ENCODE assay signal across 9 mouse cellular contexts in the genomic region with DNA sequence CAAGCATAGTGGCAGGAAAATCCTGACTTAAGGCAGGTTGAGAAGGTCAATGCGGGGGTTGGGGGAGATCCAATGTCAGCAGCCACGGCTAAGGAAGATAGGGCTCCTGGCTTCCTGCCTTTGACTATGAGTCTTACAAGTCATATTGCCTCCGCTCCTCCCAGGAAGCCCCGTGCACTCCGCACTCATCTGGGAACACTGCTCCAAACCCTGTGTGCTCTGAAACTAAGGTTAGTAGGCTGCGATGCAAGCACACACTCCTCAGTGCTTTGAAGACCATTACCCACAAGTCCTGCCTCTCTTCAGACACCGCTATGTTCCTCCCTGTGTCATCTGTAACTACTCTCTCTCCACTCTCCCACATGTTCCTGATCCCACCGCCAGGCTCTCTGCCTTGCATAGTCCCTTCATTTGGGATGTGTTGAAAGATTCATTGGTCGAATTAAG.
DNase-seq lines count a peak whose midpoint lies in the region; ATAC-seq lines count a peak whose summit lies in the region.
"Had no signal": no experiment of that assay in that cellular context is flagged by ENCODE, and none has a peak within 500 bp of the region (broad histone marks: within the 10 kb centered on the region; RNA-seq: fewer than 3 reads in every experiment).

No protein-coding gene starts in this region.

- H3K9ac ChIP-seq in midbrain, embryonic 13.5 days (replicated peaks) = no peak overlapping the region
- H3K9ac ChIP-seq in midbrain, embryonic 11.5 days (ENCODE audit: low read length) = no peak overlapping the region
- peak overlapping the region; percentile 95 for H3K9ac ChIP-seq in heart, embryonic 13.5 days
- H3K9ac ChIP-seq in midbrain, embryonic 14.5 days (replicated peaks; ENCODE audit: low read length) = no peak overlapping the region

- DNase-seq in midbrain, embryonic 11.5 days (ENCODE audit: low spot score, missing footprints) = no peak
- peak; percentile 73 for DNase-seq in kidney, postnatal 14 days
- DNase-seq in midbrain, embryonic 14.5 days = no peak
- no peak for DNase-seq in cerebellum, postnatal 36 days
- DNase-seq in urinary bladder, postnatal 10 days (ENCODE audit: low spot score) = no peak
- no peak for DNase-seq in right cerebral cortex, postnatal 36 days (ENCODE audit: low spot score in 2 of 2)

- no peak overlapping the region; the same call in 1 of the 2 replicates for H3K4me2 ChIP-seq in midbrain, embryonic 13.5 days (replicated peaks)
- no peak overlapping the region for H3K4me2 ChIP-seq in midbrain, embryonic 11.5 days
- peak overlapping the region; percentile 80 for H3K4me2 ChIP-seq in heart, embryonic 13.5 days
- H3K4me2 ChIP-seq in midbrain, embryonic 14.5 days (ENCODE audit: low read length) = peak overlapping the region; percentile 70

- peaks cover 23% of the 10 kb centered on the region for H3K4me1 ChIP-seq in midbrain, embryonic 13.5 days (replicated peaks)
- peaks cover 10% of the 10 kb centered on the region for H3K4me1 ChIP-seq in midbrain, embryonic 11.5 days (ENCODE audit: control insufficient read depth, insufficient read depth, low read length)
- H3K4me1 ChIP-seq in heart, embryonic 13.5 days = peaks cover 74% of the 10 kb centered on the region
- peaks cover 5% of the 10 kb centered on the region; the same call in 1 of the 2 replicates for H3K4me1 ChIP-seq in midbrain, embryonic 14.5 days (ENCODE audit: control insufficient read depth, insufficient read depth, low read length)

- H3K27ac ChIP-seq in midbrain, embryonic 13.5 days = no peak overlapping the region
- no peak overlapping the region for H3K27ac ChIP-seq in midbrain, embryonic 11.5 days (ENCODE audit: low read depth, low read length)
- H3K27ac ChIP-seq in heart, embryonic 13.5 days (replicated peaks) = peak overlapping the region; percentile 98
- H3K27ac ChIP-seq in midbrain, embryonic 14.5 days (replicated peaks; ENCODE audit: low read depth, low read length) = no peak overlapping the region

- no peaks in the 10 kb centered on the region for H3K9me3 ChIP-seq in midbrain, embryonic 13.5 days
- peaks cover 3% of the 10 kb centered on the region; the same call in 1 of the 2 replicates for H3K9me3 ChIP-seq in midbrain, embryonic 11.5 days (ENCODE audit: control insufficient read depth, low read length)
- no peaks in the 10 kb centered on the region for H3K9me3 ChIP-seq in heart, embryonic 13.5 days
- no peaks in the 10 kb centered on the region for H3K9me3 ChIP-seq in midbrain, embryonic 14.5 days (ENCODE audit: control insufficient read depth, low read length)

- H3K4me3 ChIP-seq in midbrain, embryonic 13.5 days (replicated peaks) = 0 out of 2 replicates have a peak overlapping the region, but pooled peaks have one; percentile 61
- H3K4me3 ChIP-seq in midbrain, embryonic 11.5 days (ENCODE audit: low read depth, low read length) = no peak overlapping the region
- H3K4me3 ChIP-seq in heart, embryonic 13.5 days = peak overlapping the region; percentile 73
- no peak overlapping the region for H3K4me3 ChIP-seq in midbrain, embryonic 14.5 days (replicated peaks; ENCODE audit: low read depth, low read length)

- no peak for ATAC-seq in midbrain, embryonic 13.5 days
- ATAC-seq in midbrain, embryonic 11.5 days (ENCODE audit: low FRiP score) = no peak
- ATAC-seq in heart, embryonic 13.5 days (ENCODE audit: extremely low read depth, insufficient number of reproducible peaks, low FRiP score, low TSS enrichment) = no peak
- ATAC-seq in midbrain, embryonic 14.5 days (ENCODE audit: low FRiP score, low TSS enrichment) = no peak
- ATAC-seq: Patski had no signal

- 88% methylated on average over 9 of the region's 9 CpGs for WGBS in midbrain, embryonic 13.5 days
- 83% methylated on average over 9 of the region's 9 CpGs for WGBS in midbrain, embryonic 11.5 days
- 26% methylated on average over 9 of the region's 9 CpGs for WGBS in heart, embryonic 13.5 days
- 89% methylated on average over 9 of the region's 9 CpGs for WGBS in midbrain, embryonic 14.5 days

- peaks cover 24% of the 10 kb centered on the region for H3K27me3 ChIP-seq in midbrain, embryonic 13.5 days
- no peaks in the 10 kb centered on the region for H3K27me3 ChIP-seq in midbrain, embryonic 11.5 days (ENCODE audit: control insufficient read depth, insufficient read depth, low read length)
- no peaks in the 10 kb centered on the region for H3K27me3 ChIP-seq in heart, embryonic 13.5 days (replicated peaks)
- no peaks in the 10 kb centered on the region for H3K27me3 ChIP-seq in midbrain, embryonic 14.5 days (ENCODE audit: control insufficient read depth, insufficient read depth, low read length)
- H3K27me3 ChIP-seq: Patski had no signal

- no peaks in the 10 kb centered on the region for H3K36me3 ChIP-seq in midbrain, embryonic 13.5 days
- H3K36me3 ChIP-seq in midbrain, embryonic 11.5 days (ENCODE audit: control insufficient read depth, insufficient read depth, low read length) = peaks cover 3% of the 10 kb centered on the region; the same call in 1 of the 2 replicates
- H3K36me3 ChIP-seq in heart, embryonic 13.5 days = peaks cover 40% of the 10 kb centered on the region
- no peaks in the 10 kb centered on the region for H3K36me3 ChIP-seq in midbrain, embryonic 14.5 days (ENCODE audit: control insufficient read depth, insufficient read depth, low read length)

Comparison
In these comparisons a context has a peak if more than half of its experiments do, and no peak if none do; other contexts are left out.
1. H3K4me2 ChIP-seq: peak in heart, embryonic 13.5 days (single experiment) and midbrain, embryonic 14.5 days (single experiment); none in midbrain, embryonic 13.5 days (single experiment) and midbrain, embryonic 11.5 days (single experiment).
2. H3K4me3 ChIP-seq: peak in midbrain, embryonic 13.5 days (single experiment) and heart, embryonic 13.5 days (single experiment); none in midbrain, embryonic 11.5 days (single experiment) and midbrain, embryonic 14.5 days (single experiment).